Mouse (Mus musculus) forelimb bud, embryonic 11.5 days (tissue): ENCODE data around the gene Tmc4.

Experiments
- DNase-seq: peaks from one replicate; pipeline ENCODE4 v3.0.0-alpha.2; 2012; ENCODE audit warnings: low read depth, low spot score

Tmc4 gene

GRCm38 (mm10) chr7:3692987-3693808, 15.8 kb upstream of the Tmc4 start, which contains the start of gene Mboat7:
Mboat7 (minus strand) TSS chr7:3693523.
- DNase-seq = peak; percentile 96

GRCm38 (mm10) chr7:3692382-3692986, 15.1 kb upstream of the Tmc4 start, which contains the start of gene Tsen34:
Tsen34 (plus strand) TSS chr7:3692863.
- no peak for DNase-seq

- DNase-seq = no peak
Measured at GRCm38 (mm10) chr7:3691919-3692318, 14.6 kb upstream of the Tmc4 start.

- DNase-seq = no peak
Measured at GRCm38 (mm10) chr7:3685400-3686187, 8.2 kb upstream of the Tmc4 start.

GRCm38 (mm10) chr7:3684698-3685097, 7.3 kb upstream of the Tmc4 start:
- DNase-seq = no peak

- DNase-seq = no peak
Measured at GRCm38 (mm10) chr7:3683908-3684550, 6.7 kb upstream of the Tmc4 start.

GRCm38 (mm10) chr7:3676371-3676770, 982 bp downstream of the Tmc4 start:
- no peak for DNase-seq

- no peak for DNase-seq
Measured at GRCm38 (mm10) chr7:3675228-3675548, 2.2 kb downstream of the Tmc4 start.

- peak; percentile 85 for DNase-seq
Measured at GRCm38 (mm10) chr7:3674507-3675227, 2.7 kb downstream of the Tmc4 start.

- DNase-seq = no peak
Measured at GRCm38 (mm10) chr7:3666921-3667391, 10.4 kb downstream of the Tmc4 start.

- peak; percentile 96 for DNase-seq
Measured at GRCm38 (mm10) chr7:3665215-3666114, 11.9 kb downstream of the Tmc4 start, which contains the start of gene Leng1. Leng1 (minus strand) TSS chr7:3665840.

GRCm38 (mm10) chr7:3664524-3665214, 12.7 kb downstream of the Tmc4 start:
- no peak for DNase-seq

- DNase-seq = no peak
Measured at GRCm38 (mm10) chr7:3658578-3658977, 18.8 kb downstream of the Tmc4 start.

- no peak for DNase-seq
Measured at GRCm38 (mm10) chr7:3656966-3657365, 20.4 kb downstream of the Tmc4 start.

GRCm38 (mm10) chr7:3646641-3647040, 30.7 kb downstream of the Tmc4 start:
- DNase-seq = no peak

- no peak for DNase-seq
Measured at GRCm38 (mm10) chr7:3646188-3646587, 31.2 kb downstream of the Tmc4 start.

- no peak for DNase-seq
Measured at GRCm38 (mm10) chr7:3645488-3646025, 31.8 kb downstream of the Tmc4 start.

- DNase-seq = peak; percentile 99
Measured at GRCm38 (mm10) chr7:3644672-3645487, 32.5 kb downstream of the Tmc4 start, which contains the start of gene Cnot3. Cnot3 (plus strand) TSS chr7:3645268.
